15 mouse cellular contexts compared by ENCODE assay signal in genomic region chr9:64570448-64570847, GRCm38 (mm10).
"Had no signal": no experiment of that assay in that cellular context is flagged by ENCODE, and none has a peak within 500 bp of the region (broad histone marks: within the 10 kb centered on the region; RNA-seq: fewer than 3 reads in every experiment).

No protein-coding gene starts in this region.

- H3K9me3 ChIP-seq: limb, embryonic 12.5 days; lung, embryonic 15.5 days; midbrain, embryonic 15.5 days; neural tube, embryonic 13.5 days had no signal

- H3K36me3 ChIP-seq: limb, embryonic 12.5 days; lung, embryonic 15.5 days; midbrain, embryonic 15.5 days; neural tube, embryonic 13.5 days had no signal

- H3K4me2 ChIP-seq: limb, embryonic 12.5 days; lung, embryonic 15.5 days; midbrain, embryonic 11.5 days; midbrain, embryonic 15.5 days; neural tube, embryonic 13.5 days had no signal

- DNase-seq: kidney, adult 8-10 months; kidney, postnatal 25 days; layer of hippocampus, postnatal 36 days; lung, postnatal 14 days; retina, postnatal 1 day; right cerebral cortex, postnatal 14 days; thymus, postnatal 4 days had no signal

- H3K4me1 ChIP-seq: lung, embryonic 15.5 days had no signal

- H3K27ac ChIP-seq: limb, embryonic 12.5 days; liver, embryonic 14.5 days; lung, embryonic 15.5 days; macrophage; midbrain, embryonic 15.5 days; neural tube, embryonic 13.5 days had no signal

- ATAC-seq: midbrain, embryonic 15.5 days had no signal

- H3K4me3 ChIP-seq: limb, embryonic 12.5 days; lung, embryonic 15.5 days; megakaryocyte, embryonic 14.5 days; midbrain, embryonic 15.5 days; neural tube, embryonic 13.5 days had no signal

- H3K27me3 ChIP-seq: lung, embryonic 15.5 days; midbrain, embryonic 15.5 days; neural tube, embryonic 13.5 days had no signal

- H3K9ac ChIP-seq: limb, embryonic 12.5 days; liver, embryonic 14.5 days; lung, embryonic 15.5 days; midbrain, embryonic 15.5 days; neural tube, embryonic 13.5 days had no signal
